Mouse (Mus musculus) MEL (cell line): ENCODE measurements around the gene Znfx1. TPM values are rescaled to one million over a fixed set of nuclear protein-coding genes. Genes with fewer than 3 reads are reported as not detected.
A peak's percentile ranks its signal among the peaks of the same experiment; 100 is the strongest.

Experiments used
- DNase-seq: peaks from one replicate; pipeline ENCODE4 v3.0.0; 2011; ENCODE audit warnings: low read depth, low spot score
- H3K27ac ChIP-seq: 2 replicates; pipeline ENCODE4 v1.5.1; 2012; ENCODE audit warnings: low read depth, mild to moderate bottlenecking, control low read depth, low read length, moderate library complexity; ENCODE audit not compliant: control insufficient read depth
- H3K27me3 ChIP-seq, 2 experiments: fragments of 150-350 bp in 1 of 2; sonication (generic) in 1 of 2; 2 replicates each; pipeline ENCODE4 v1.6.1; 2012; ENCODE audit warnings: low read length in 2 of 2, mild to moderate bottlenecking in 2 of 2, improper control_type of control experiment in 1 of 2, moderate library complexity in 1 of 2; ENCODE audit not compliant: insufficient read depth in 2 of 2, control insufficient read depth in 1 of 2
- H3K36me3 ChIP-seq, 2 experiments: 2 replicates each; pipeline ENCODE4 v1.6.1; 2012 to 2014; ENCODE audit warnings: low read length in 2 of 2, improper control_type of control experiment in 1 of 2, inconsistent platforms in 1 of 2, mild to moderate bottlenecking in 1 of 2; ENCODE audit not compliant: insufficient read depth in 2 of 2, control insufficient read depth in 1 of 2
- H3K4me1 ChIP-seq, 2 experiments: fragments of 150-350 bp in 1 of 2; sonication (generic) in 1 of 2; 2 replicates each; pipeline ENCODE4 v1.6.1; 2012; ENCODE audit warnings: low read length in 2 of 2, improper control_type of control experiment in 1 of 2, mild to moderate bottlenecking in 1 of 2; ENCODE audit not compliant: insufficient read depth in 2 of 2, control insufficient read depth in 1 of 2
- H3K4me3 ChIP-seq, 2 experiments: fragments of 150-350 bp in 1 of 2; sonication (generic) in 1 of 2; 2 replicates each; pipeline ENCODE4 v1.5.1; 2012; ENCODE audit warnings: low read depth in 2 of 2, low read length in 2 of 2, mild to moderate bottlenecking in 2 of 2, moderate library complexity in 2 of 2, control low read depth in 1 of 2, improper control_type of control experiment in 1 of 2; ENCODE audit not compliant: control insufficient read depth in 1 of 2, insufficient read depth in 1 of 2
- H3K79me2 ChIP-seq: 2 replicates; pipeline ENCODE4 v1.6.1; 2012; ENCODE audit warnings: mild to moderate bottlenecking, low read length, moderate library complexity; ENCODE audit not compliant: control insufficient read depth, poor library complexity, insufficient read depth
- H3K9ac ChIP-seq: 2 replicates; pipeline ENCODE4 v1.6.1; 2012; ENCODE audit warnings: low read depth, mild to moderate bottlenecking, control low read depth, low read length, moderate library complexity; ENCODE audit not compliant: control insufficient read depth, poor library complexity, severe bottlenecking
- H3K9me3 ChIP-seq: fragments of 150-350 bp; sonication (generic); replicated peaks from 2 replicates; pipeline ENCODE4 v1.6.1; 2012; ENCODE audit warnings: mild to moderate bottlenecking, low read length, improper control_type of control experiment, moderate library complexity; ENCODE audit not compliant: insufficient read depth
- BHLHE40 ChIP-seq: IDR thresholded peaks from 2 replicates; pipeline ENCODE4 v1.6.1; 2012; ENCODE audit warnings: low read depth, mild to moderate bottlenecking, inconsistent platforms, low read length, improper control_type of control experiment, borderline replicate concordance
- CTCF ChIP-seq, 3 experiments: IDR thresholded peaks in 2 of 3; conservative IDR thresholded peaks in 1 of 3; 2 replicates each; pipeline ENCODE4 v1.5.1; 2011 to 2012; ENCODE audit warnings: low read length in 3 of 3, low read depth in 2 of 3, mild to moderate bottlenecking in 2 of 3, improper control_type of control experiment in 1 of 3, inconsistent platforms in 1 of 3, mixed read lengths in 1 of 3, moderate library complexity in 1 of 3; ENCODE audit not compliant: control insufficient read depth in 1 of 3, insufficient read depth in 1 of 3, poor library complexity in 1 of 3, severe bottlenecking in 1 of 3
- E2F4 ChIP-seq: IDR thresholded peaks from 2 replicates; pipeline ENCODE4 v1.6.1; 2011; ENCODE audit warnings: low read depth, low read length, improper control_type of control experiment, borderline replicate concordance
- EP300 ChIP-seq, 2 experiments: IDR thresholded peaks; 2 replicates each; pipeline ENCODE4 v1.6.1; 2011; ENCODE audit warnings: improper control_type of control experiment in 2 of 2, low read length in 2 of 2, low read depth in 1 of 2, mild to moderate bottlenecking in 1 of 2
- GABPA ChIP-seq: IDR thresholded peaks from 2 replicates; pipeline ENCODE4 v1.6.1; 2012; ENCODE audit warnings: low read depth, mild to moderate bottlenecking, inconsistent platforms, low read length, improper control_type of control experiment, moderate library complexity
- GATA1 ChIP-seq: IDR thresholded peaks from 2 replicates; pipeline ENCODE4 v1.6.1; 2011; ENCODE audit warnings: low read depth, low read length, improper control_type of control experiment
- HCFC1 ChIP-seq: IDR thresholded peaks from 2 replicates; pipeline ENCODE4 v1.6.1; 2012; ENCODE audit warnings: low read depth, mild to moderate bottlenecking, inconsistent platforms, low read length, improper control_type of control experiment, moderate library complexity
- JUND ChIP-seq: IDR thresholded peaks from 2 replicates; pipeline ENCODE4 v1.6.1; 2011; ENCODE audit warnings: low read depth, mild to moderate bottlenecking, improper control_type of control experiment, low read length
- KAT2A ChIP-seq: conservative IDR thresholded peaks from 2 replicates; pipeline ENCODE4 v1.6.1; 2012; ENCODE audit warnings: low read depth, low read length, improper control_type of control experiment, inconsistent platforms
- MAX ChIP-seq: IDR thresholded peaks from 2 replicates; pipeline ENCODE4 v1.6.1; 2011; ENCODE audit warnings: low read length, improper control_type of control experiment
- MXI1 ChIP-seq: IDR thresholded peaks from 2 replicates; pipeline ENCODE4 v1.6.1; 2011; ENCODE audit warnings: mild to moderate bottlenecking, low read depth, low read length, improper control_type of control experiment
- NELFE ChIP-seq: IDR thresholded peaks from 2 replicates; pipeline ENCODE4 v1.6.1; 2011; ENCODE audit warnings: low read depth, low read length, improper control_type of control experiment
- NRF1 ChIP-seq: IDR thresholded peaks from 2 replicates; pipeline ENCODE4 v1.6.1; 2014; ENCODE audit warnings: low read depth, mild to moderate bottlenecking, inconsistent platforms, low read length, improper control_type of control experiment, moderate library complexity; ENCODE audit not compliant: poor library complexity, insufficient read depth, severe bottlenecking
- POLR2A ChIP-seq, 2 experiments: IDR thresholded peaks; 2 replicates each; pipeline ENCODE4 v1.6.1; 2011 to 2012; ENCODE audit warnings: low read length in 2 of 2, mild to moderate bottlenecking in 2 of 2, control low read depth in 1 of 2, improper control_type of control experiment in 1 of 2, low read depth in 1 of 2, moderate library complexity in 1 of 2; ENCODE audit not compliant: control insufficient read depth in 1 of 2, insufficient read depth in 1 of 2, poor library complexity in 1 of 2
- POLR2AphosphoS2 ChIP-seq: IDR thresholded peaks from 2 replicates; pipeline ENCODE4 v1.6.1; 2011; ENCODE audit warnings: low read length, improper control_type of control experiment
- SIN3A ChIP-seq: IDR thresholded peaks from 2 replicates; pipeline ENCODE4 v1.6.1; 2012; ENCODE audit warnings: low read length, improper control_type of control experiment, inconsistent platforms
- SMC3 ChIP-seq: IDR thresholded peaks from 2 replicates; pipeline ENCODE4 v1.6.1; 2011; ENCODE audit warnings: low read depth, low read length, improper control_type of control experiment
- TAL1 ChIP-seq: IDR thresholded peaks from 2 replicates; pipeline ENCODE4 v1.6.1; 2012; ENCODE audit warnings: mild to moderate bottlenecking, inconsistent platforms, low read length, moderate library complexity, mixed read lengths
- TBP ChIP-seq: IDR thresholded peaks from 2 replicates; pipeline ENCODE4 v1.8.0; 2011; ENCODE audit warnings: low read depth, low read length, improper control_type of control experiment
- TCF12 ChIP-seq: IDR thresholded peaks from 2 replicates; pipeline ENCODE4 v1.6.1; 2014; ENCODE audit warnings: low read depth, mild to moderate bottlenecking, inconsistent platforms, low read length, improper control_type of control experiment, moderate library complexity
- UBTF ChIP-seq: IDR thresholded peaks from 2 replicates; pipeline ENCODE4 v1.6.1; 2012; ENCODE audit warnings: low read depth, mild to moderate bottlenecking, inconsistent platforms, low read length, improper control_type of control experiment, moderate library complexity, borderline replicate concordance; ENCODE audit not compliant: insufficient read depth
- USF1 ChIP-seq: IDR thresholded peaks from 2 replicates; pipeline ENCODE4 v1.6.1; 2014; ENCODE audit warnings: low read depth, mild to moderate bottlenecking, inconsistent platforms, low read length, improper control_type of control experiment, moderate library complexity
- ZC3H11A ChIP-seq: IDR thresholded peaks from 2 replicates; pipeline ENCODE4 v1.6.1; 2012; ENCODE audit warnings: low read depth, mild to moderate bottlenecking, inconsistent platforms, low read length, improper control_type of control experiment
- ZKSCAN1 ChIP-seq: IDR thresholded peaks from 2 replicates; pipeline ENCODE4 v1.6.1; 2012; ENCODE audit warnings: low read depth, mild to moderate bottlenecking, inconsistent platforms, low read length, improper control_type of control experiment, moderate library complexity
- ZMIZ1 ChIP-seq: IDR thresholded peaks from 2 replicates; pipeline ENCODE4 v1.6.1; 2012; ENCODE audit warnings: low read depth, mild to moderate bottlenecking, inconsistent platforms, low read length, improper control_type of control experiment, moderate library complexity
- ZNF384 ChIP-seq: IDR thresholded peaks from 2 replicates; pipeline ENCODE4 v1.6.1; 2012; ENCODE audit warnings: low read depth, mild to moderate bottlenecking, inconsistent platforms, low read length, improper control_type of control experiment
- polyA plus RNA-seq, 2 experiments: library from polyadenylated mRNA; stranded (reverse) in 1 of 2; unstranded in 1 of 2; fragments of >175 nt in 1 of 2; fragments of >200 nt in 1 of 2; gene quantifications; 2 replicates each; pipeline versions ENCODE4 v1.2.1 to v1.2.4; 2012; ENCODE audit warnings: low replicate concordance in 2 of 2, low read depth in 1 of 2; ENCODE audit not compliant: insufficient read length in 2 of 2, insufficient read depth in 1 of 2, missing spikeins in 1 of 2
- total RNA-seq: library from RNA; depleted of rRNA; stranded (reverse); fragments of 300-350 nt; gene quantifications from 2 replicates; pipeline ENCODE4 v1.2.3, GENCODE M21; 2012

The Znfx1 gene
- total and polyA plus RNA-seq, 3 experiments, result 15.6 to 17.1 TPM; not detected in 1

DNA sequence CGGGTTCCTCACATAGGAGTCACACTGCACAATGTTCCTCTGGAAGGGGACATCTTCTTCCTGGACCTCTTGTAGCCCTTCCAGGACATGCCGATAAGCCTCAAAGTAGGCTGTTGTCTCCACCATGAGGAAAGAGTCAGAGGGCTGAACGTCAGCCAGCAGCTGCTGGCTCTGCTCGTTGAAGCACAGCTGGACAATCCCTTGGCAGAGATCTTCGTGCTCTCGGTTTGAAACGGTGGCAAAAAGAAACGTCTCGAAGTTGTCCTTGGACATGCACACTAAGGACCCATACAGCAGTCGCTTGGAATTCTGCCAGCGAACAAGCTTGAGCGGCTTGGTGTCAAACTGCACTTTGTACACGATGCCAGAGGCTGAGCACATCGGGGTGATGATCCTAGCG lies 7.4 kb downstream of the Znfx1 start:
- TF ChIP-seq CTCF (IDR thresholded peaks at IDR 0.05 in 2 of 3, conservative IDR thresholded peaks at IDR 0.05 in 1 of 3; ENCODE audit: control insufficient read depth in 1 of 3, insufficient read depth in 1 of 3, low read depth in 2 of 3, low read length in 3 of 3, poor library complexity in 1 of 3, severe bottlenecking in 1 of 3) (no peak), TBP (no peak), KAT2A (no peak), E2F4 (no peak), POLR2AphosphoS2 (no peak), MAX (no peak), ZMIZ1 (no peak), BHLHE40 (no peak), JUND (no peak), SIN3A (no peak), GABPA (no peak), MXI1 (no peak), SMC3 (no peak), NRF1 (no peak), ZNF384 (no peak), HCFC1 (no peak), ZKSCAN1 (no peak), NELFE (no peak)
- peaks cover 9 to 18% of the 10 kb centered on the region in 2 experiments for H3K36me3 ChIP-seq

DNA sequence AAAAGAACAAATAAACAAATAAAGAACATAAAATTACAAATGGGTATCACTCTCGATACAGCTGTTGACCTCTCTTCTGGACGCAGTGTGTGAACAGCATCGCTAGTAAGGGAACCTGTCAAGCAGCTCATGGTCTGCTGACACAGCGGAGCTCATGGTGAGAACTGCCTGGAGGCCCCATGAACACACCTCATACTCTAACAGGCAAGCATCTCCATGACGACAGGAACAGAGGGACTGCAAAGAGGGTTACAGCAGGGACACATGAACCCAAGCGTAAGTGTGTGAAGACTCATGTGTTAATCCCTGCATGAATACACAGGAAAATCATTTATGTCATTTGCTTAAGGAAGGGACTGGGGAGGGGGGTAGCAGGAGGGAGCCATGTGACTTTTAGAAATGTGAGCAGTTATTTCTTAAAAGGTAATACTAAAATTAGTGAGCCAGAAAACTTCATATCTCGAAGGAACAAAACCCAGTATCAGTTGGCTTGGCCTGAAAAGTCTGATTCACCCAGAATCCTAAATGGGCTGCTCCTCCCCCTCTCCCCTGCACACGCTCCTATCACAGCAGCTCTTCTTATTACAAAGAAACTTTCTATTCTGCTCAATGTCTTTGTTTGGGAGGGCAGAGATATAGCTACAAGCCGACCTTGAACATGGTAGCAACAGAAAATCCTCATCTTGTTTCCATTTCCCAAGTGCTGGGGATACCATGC lies 9.5 kb downstream of the Znfx1 start:
- Histone ChIP-seq H3K27me3 (no peaks in the 10 kb centered on the region), H3K79me2 (peaks cover 26% of the 10 kb centered on the region), H3K9me3 (no peaks in the 10 kb centered on the region), H3K4me3 (peak overlapping the region in 1 of 2 experiments; percentile 20; a peak in 2 of 4 replicates), H3K36me3 (peaks cover 13 to 18% of the 10 kb centered on the region in 2 experiments), H3K27ac (peak overlapping the region; percentile 67), H3K4me1 (peaks cover 10 to 17% of the 10 kb centered on the region in 2 experiments), H3K9ac (peak overlapping the region; percentile 23; the same call in 1 of the 2 replicates)
- DNase-seq, result peak; percentile 79
- TF ChIP-seq MAX (peak; percentile 51; the same call in 1 of the 2 replicates), SIN3A (peak; percentile 19; the same call in 1 of the 2 replicates), GATA1 (peak; percentile 50), ZC3H11A (no peak), GABPA (no peak), USF1 (peak; percentile 72), EP300 (IDR thresholded peaks at IDR 0.05; ENCODE audit: low read depth in 1 of 2, low read length in 2 of 2) (peak; percentile 37 to 59; a peak in 3 of 4 replicates), POLR2A (IDR thresholded peaks at IDR 0.05; ENCODE audit: control insufficient read depth in 1 of 2, insufficient read depth in 1 of 2, low read depth in 1 of 2, low read length in 2 of 2, poor library complexity in 1 of 2) (no peak), UBTF (no peak), ZNF384 (no peak), TCF12 (peak; percentile 64), TAL1 (no peak)

More for the DNA sequence above, 7.4 kb downstream of the Znfx1 start:
- no peaks in the 10 kb centered on the region for H3K9me3 ChIP-seq
- no peak overlapping the region for H3K4me3 ChIP-seq
- H3K79me2 ChIP-seq, result peaks cover 29% of the 10 kb centered on the region
- no peak for DNase-seq
- H3K4me1 ChIP-seq, result peaks cover 10 to 17% of the 10 kb centered on the region in 2 experiments
- no peak overlapping the region for H3K9ac ChIP-seq
- no peak overlapping the region for H3K27ac ChIP-seq
- no peaks in the 10 kb centered on the region for H3K27me3 ChIP-seq
